Mouse (Mus musculus): ENCODE data around the gene A930018P22Rik. TPM values are rescaled to one million over a fixed set of nuclear protein-coding genes. Genes with fewer than 3 reads are reported as not detected.

Gene A930018P22Rik
- polyA plus RNA-seq, 1 experiment from 2014 or later, result not detected

- Histone ChIP-seq H3K4me2 (ENCODE audit: low read length) (no peak overlapping the region), H3K9ac (ENCODE audit: low read length) (no peak overlapping the region), H3K4me1 (replicated peaks; ENCODE audit: control insufficient read depth, insufficient read depth, low read length) (no peaks in the 10 kb centered on the region), H3K27ac (ENCODE audit: low read depth) (no peak overlapping the region), H3K4me3 (ENCODE audit: low read depth, low read length) (no peak overlapping the region), H3K36me3 (ENCODE audit: control insufficient read depth, insufficient read depth, low read length) (no peaks in the 10 kb centered on the region), H3K9me3 (ENCODE audit: control insufficient read depth, low read length) (no peaks in the 10 kb centered on the region), H3K27me3 (replicated peaks; ENCODE audit: control insufficient read depth, insufficient read depth, low read length) (no peaks in the 10 kb centered on the region)
- DNase-seq (ENCODE audit: low spot score), result no peak
- ATAC-seq (replicated peaks; ENCODE audit: low FRiP score, low TSS enrichment, low read depth), result no peak
- WGBS, result 83% methylated on average over 3 of the region's 3 CpGs
Measured at GRCm38 (mm10) chr2:104153876-104154275, 31.3 kb downstream of the A930018P22Rik start.

DNA sequence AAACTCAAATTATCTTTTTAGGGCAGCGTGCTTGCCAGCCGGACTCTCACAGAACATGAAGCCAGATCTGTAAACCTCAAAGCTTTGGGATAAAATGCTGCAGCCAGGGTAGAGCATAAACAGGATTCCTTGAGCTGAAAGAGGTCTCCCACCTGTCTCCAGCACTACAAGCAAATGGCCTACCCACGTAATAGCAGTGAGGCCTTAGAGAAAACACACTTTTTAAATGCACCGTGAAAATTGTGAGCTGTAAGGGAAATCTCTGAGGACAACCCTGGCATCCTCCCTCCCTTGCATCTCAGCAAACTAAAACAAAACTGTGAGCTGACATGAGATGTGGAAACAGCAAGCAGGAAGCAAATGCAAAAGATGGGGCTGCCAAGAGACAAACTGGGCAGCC lies 35.3 kb downstream of the A930018P22Rik start:
- Histone ChIP-seq H3K4me3 (ENCODE audit: low read depth, low read length) (no peak overlapping the region), H3K4me2 (ENCODE audit: low read length) (no peak overlapping the region), H3K36me3 (ENCODE audit: control insufficient read depth, insufficient read depth, low read length) (no peaks in the 10 kb centered on the region), H3K9ac (ENCODE audit: low read length) (no peak overlapping the region), H3K4me1 (replicated peaks; ENCODE audit: control insufficient read depth, insufficient read depth, low read length) (no peaks in the 10 kb centered on the region), H3K9me3 (ENCODE audit: control insufficient read depth, low read length) (no peaks in the 10 kb centered on the region), H3K27me3 (replicated peaks; ENCODE audit: control insufficient read depth, insufficient read depth, low read length) (no peaks in the 10 kb centered on the region), H3K27ac (ENCODE audit: low read depth) (no peak overlapping the region)
- WGBS, result 65% methylated on average over 4 of the region's 4 CpGs
- ATAC-seq (replicated peaks; ENCODE audit: low FRiP score, low TSS enrichment, low read depth) (no peak), DNase-seq (ENCODE audit: low spot score) (no peak)

DNA sequence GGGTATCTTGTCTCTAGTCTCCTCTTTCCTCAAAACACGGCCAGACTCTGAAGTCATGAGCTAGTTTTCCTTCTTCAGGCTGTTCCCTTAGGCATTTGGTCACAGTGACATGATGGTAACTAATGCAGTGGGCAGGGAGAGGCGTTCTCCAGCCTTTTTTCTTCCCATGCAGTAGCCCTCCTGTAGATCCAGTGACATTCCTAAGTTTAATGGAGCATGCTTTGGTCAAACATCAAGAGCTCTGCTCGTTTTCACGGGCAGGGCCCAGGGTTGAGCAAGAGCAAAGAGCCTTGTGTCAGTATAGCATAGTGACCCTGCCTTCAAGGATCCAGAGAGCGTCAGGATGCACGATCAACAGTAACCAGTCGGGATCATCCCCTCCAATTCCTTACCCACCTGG lies 40.8 kb downstream of the A930018P22Rik start:
- no peak for DNase-seq (ENCODE audit: low spot score)
- no peaks in the 10 kb centered on the region for H3K27me3 ChIP-seq (replicated peaks; ENCODE audit: control insufficient read depth, insufficient read depth, low read length)
- no peak overlapping the region for H3K4me2 ChIP-seq (ENCODE audit: low read length)
- H3K4me3 ChIP-seq (ENCODE audit: low read depth, low read length), result no peak overlapping the region
- H3K36me3 ChIP-seq (ENCODE audit: control insufficient read depth, insufficient read depth, low read length), result no peaks in the 10 kb centered on the region
- H3K27ac ChIP-seq (ENCODE audit: low read depth), result no peak overlapping the region
- 77% methylated on average over 7 of the region's 7 CpGs for WGBS
- no peak for ATAC-seq (replicated peaks; ENCODE audit: low FRiP score, low TSS enrichment, low read depth)
- no peaks in the 10 kb centered on the region for H3K9me3 ChIP-seq (ENCODE audit: control insufficient read depth, low read length)
- H3K9ac ChIP-seq (ENCODE audit: low read length), result no peak overlapping the region
- H3K4me1 ChIP-seq (replicated peaks; ENCODE audit: control insufficient read depth, insufficient read depth, low read length), result no peaks in the 10 kb centered on the region

GRCm38 (mm10) chr2:104163978-104164487 lies 41.5 kb downstream of the A930018P22Rik start:
- Histone ChIP-seq H3K9me3 (ENCODE audit: control insufficient read depth, low read length) (no peaks in the 10 kb centered on the region), H3K27me3 (replicated peaks; ENCODE audit: control insufficient read depth, insufficient read depth, low read length) (no peaks in the 10 kb centered on the region), H3K27ac (ENCODE audit: low read depth) (no peak overlapping the region), H3K4me2 (ENCODE audit: low read length) (no peak overlapping the region), H3K9ac (ENCODE audit: low read length) (no peak overlapping the region), H3K4me1 (replicated peaks; ENCODE audit: control insufficient read depth, insufficient read depth, low read length) (no peaks in the 10 kb centered on the region), H3K4me3 (ENCODE audit: low read depth, low read length) (no peak overlapping the region), H3K36me3 (ENCODE audit: control insufficient read depth, insufficient read depth, low read length) (no peaks in the 10 kb centered on the region)
- 95% methylated on average over 4 of the region's 4 CpGs for WGBS
- no peak for DNase-seq (ENCODE audit: low spot score)
- ATAC-seq (replicated peaks; ENCODE audit: low FRiP score, low TSS enrichment, low read depth), result no peak

DNA sequence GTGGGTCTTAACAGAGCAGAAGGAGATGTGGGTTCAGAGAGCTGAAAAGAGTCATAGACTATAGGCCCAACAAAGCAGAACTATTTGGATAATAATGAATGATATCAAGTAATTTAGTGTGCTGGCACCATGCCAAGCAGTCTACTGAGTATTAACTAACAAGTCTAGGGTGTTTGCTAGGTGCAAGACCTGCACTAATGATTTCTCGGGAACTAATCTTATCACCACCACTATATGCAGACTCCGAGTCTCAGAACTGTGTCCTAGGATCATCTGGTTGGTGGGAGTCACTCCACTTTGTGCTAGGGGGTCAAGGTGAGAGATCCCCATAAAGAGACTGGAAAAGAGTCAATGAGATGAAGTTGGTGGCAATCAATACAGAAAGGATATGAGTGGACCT lies 43.1 kb downstream of the A930018P22Rik start:
- Histone ChIP-seq H3K4me3 (ENCODE audit: low read depth, low read length) (no peak overlapping the region), H3K4me2 (ENCODE audit: low read length) (no peak overlapping the region), H3K9me3 (ENCODE audit: control insufficient read depth, low read length) (no peaks in the 10 kb centered on the region), H3K9ac (ENCODE audit: low read length) (no peak overlapping the region), H3K36me3 (ENCODE audit: control insufficient read depth, insufficient read depth, low read length) (no peaks in the 10 kb centered on the region), H3K4me1 (replicated peaks; ENCODE audit: control insufficient read depth, insufficient read depth, low read length) (no peaks in the 10 kb centered on the region), H3K27ac (ENCODE audit: low read depth) (no peak overlapping the region), H3K27me3 (replicated peaks; ENCODE audit: control insufficient read depth, insufficient read depth, low read length) (no peaks in the 10 kb centered on the region)
- DNase-seq (ENCODE audit: low spot score), result no peak
- 84% methylated on average over 2 of the region's 2 CpGs for WGBS
- no peak for ATAC-seq (replicated peaks; ENCODE audit: low FRiP score, low TSS enrichment, low read depth)

DNA sequence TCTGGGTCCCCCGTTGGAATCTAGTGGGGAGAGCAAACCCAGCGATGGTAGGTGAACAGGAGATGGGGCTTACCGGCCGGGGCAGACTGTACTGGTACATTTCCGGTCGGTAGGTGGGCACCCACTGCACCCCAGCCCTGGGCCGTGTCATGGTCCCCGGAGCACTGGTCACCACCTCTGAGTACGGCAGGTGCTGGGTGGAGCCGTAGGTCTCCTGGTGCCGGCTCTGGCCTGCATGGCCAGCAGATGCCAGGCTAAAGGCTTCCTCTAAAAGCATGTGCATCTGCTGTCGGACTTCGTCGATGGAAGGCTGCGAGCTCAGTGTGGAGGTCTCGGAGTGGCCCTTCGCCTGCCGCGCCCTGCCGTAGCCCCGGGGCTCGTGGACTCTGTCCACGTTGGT lies 45.2 kb downstream of the A930018P22Rik start:
- ATAC-seq (replicated peaks; ENCODE audit: low FRiP score, low TSS enrichment, low read depth) (no peak), DNase-seq (ENCODE audit: low spot score) (no peak)
- Histone ChIP-seq H3K27me3 (replicated peaks; ENCODE audit: control insufficient read depth, insufficient read depth, low read length) (no peaks in the 10 kb centered on the region), H3K4me3 (ENCODE audit: low read depth, low read length) (no peak overlapping the region), H3K9me3 (ENCODE audit: control insufficient read depth, low read length) (no peaks in the 10 kb centered on the region), H3K4me1 (replicated peaks; ENCODE audit: control insufficient read depth, insufficient read depth, low read length) (no peaks in the 10 kb centered on the region), H3K36me3 (ENCODE audit: control insufficient read depth, insufficient read depth, low read length) (no peaks in the 10 kb centered on the region), H3K27ac (ENCODE audit: low read depth) (no peak overlapping the region), H3K4me2 (ENCODE audit: low read length) (no peak overlapping the region), H3K9ac (ENCODE audit: low read length) (no peak overlapping the region)
- WGBS, result 94% methylated on average over 23 of the region's 23 CpGs

- H3K9ac ChIP-seq (ENCODE audit: low read length), result no peak overlapping the region
- H3K9me3 ChIP-seq (ENCODE audit: control insufficient read depth, low read length), result no peaks in the 10 kb centered on the region
- 88% methylated on average over 17 of the region's 17 CpGs for WGBS
- ATAC-seq (replicated peaks; ENCODE audit: low FRiP score, low TSS enrichment, low read depth) (no peak), DNase-seq (ENCODE audit: low spot score) (no peak)
- H3K4me1 ChIP-seq (replicated peaks; ENCODE audit: control insufficient read depth, insufficient read depth, low read length), result no peaks in the 10 kb centered on the region
- no peaks in the 10 kb centered on the region for H3K36me3 ChIP-seq (ENCODE audit: control insufficient read depth, insufficient read depth, low read length)
- H3K4me3 ChIP-seq (ENCODE audit: low read depth, low read length), result no peak overlapping the region
- H3K4me2 ChIP-seq (ENCODE audit: low read length), result no peak overlapping the region
- no peaks in the 10 kb centered on the region for H3K27me3 ChIP-seq (replicated peaks; ENCODE audit: control insufficient read depth, insufficient read depth, low read length)
- no peak overlapping the region for H3K27ac ChIP-seq (ENCODE audit: low read depth)
Measured at GRCm38 (mm10) chr2:104168186-104168896, 45.8 kb downstream of the A930018P22Rik start.

DNA sequence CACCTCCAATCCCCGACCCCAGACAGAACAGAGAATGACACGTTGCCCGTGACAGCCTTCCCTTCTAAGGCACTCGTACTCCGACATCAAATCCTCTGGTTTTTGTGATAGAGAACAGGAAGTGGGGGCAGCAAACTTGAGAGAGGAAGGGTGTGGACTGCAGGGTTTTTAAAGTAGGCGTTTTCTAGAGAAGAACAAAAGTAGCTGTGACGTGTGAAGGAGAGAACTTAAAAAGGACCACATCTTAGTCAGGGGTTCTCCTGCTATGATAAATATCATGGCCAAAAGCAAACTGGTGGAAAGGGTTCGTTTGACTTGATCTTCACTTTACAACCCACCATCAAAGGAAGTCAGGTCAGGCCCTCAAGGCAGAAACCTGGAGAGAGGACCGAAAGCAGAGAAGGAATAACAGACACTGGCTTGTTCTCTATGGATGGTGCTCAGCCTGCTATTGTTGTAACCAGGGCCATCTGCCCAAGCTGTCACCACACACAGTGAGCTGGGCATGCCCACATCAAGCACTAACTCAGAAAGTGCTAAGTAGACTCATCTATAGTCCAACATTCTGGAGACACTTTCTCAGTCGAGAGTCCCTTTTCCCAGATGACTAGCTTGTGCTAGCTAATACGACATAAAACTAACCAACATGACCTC lies 50.3 kb downstream of the A930018P22Rik start:
- no peak overlapping the region for H3K27ac ChIP-seq (ENCODE audit: low read depth)
- H3K9ac ChIP-seq (ENCODE audit: low read length), result no peak overlapping the region
- no peak overlapping the region for H3K4me3 ChIP-seq (ENCODE audit: low read depth, low read length)
- H3K9me3 ChIP-seq (ENCODE audit: control insufficient read depth, low read length), result no peaks in the 10 kb centered on the region
- 60% methylated on average over 11 of the region's 11 CpGs for whole genome bisulfite sequencing
- DNase-seq (ENCODE audit: low spot score) (no peak), ATAC-seq (replicated peaks; ENCODE audit: low FRiP score, low TSS enrichment, low read depth) (no peak)
- no peak overlapping the region for H3K4me2 ChIP-seq (ENCODE audit: low read length)
- no peaks in the 10 kb centered on the region for H3K27me3 ChIP-seq (replicated peaks; ENCODE audit: control insufficient read depth, insufficient read depth, low read length)
- H3K4me1 ChIP-seq (replicated peaks; ENCODE audit: control insufficient read depth, insufficient read depth, low read length), result peaks cover 16% of the 10 kb centered on the region
- H3K36me3 ChIP-seq (ENCODE audit: control insufficient read depth, insufficient read depth, low read length), result no peaks in the 10 kb centered on the region

DNA sequence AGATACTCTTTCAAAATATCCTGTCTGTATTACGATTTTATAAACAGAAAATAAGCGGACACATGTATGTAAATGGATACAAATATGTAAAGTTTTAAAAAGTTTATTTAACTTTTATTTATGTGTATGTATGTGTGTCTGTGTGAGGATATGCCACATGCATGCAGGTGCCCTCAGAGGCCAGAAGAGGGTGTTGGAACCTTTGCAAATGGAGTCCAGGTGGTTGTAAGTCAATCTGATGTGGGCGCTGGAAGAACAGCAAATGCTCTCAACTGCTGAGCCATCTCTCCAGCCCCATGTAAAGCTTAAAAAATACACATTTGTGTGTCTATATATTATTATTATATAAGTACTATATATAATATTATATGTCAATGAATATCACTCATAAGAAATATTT lies 50.9 kb downstream of the A930018P22Rik start:
- 86% methylated on average over 3 of the region's 3 CpGs for WGBS
- H3K9me3 ChIP-seq (ENCODE audit: control insufficient read depth, low read length), result no peaks in the 10 kb centered on the region
- DNase-seq (ENCODE audit: low spot score) (no peak), ATAC-seq (replicated peaks; ENCODE audit: low FRiP score, low TSS enrichment, low read depth) (no peak)
- H3K36me3 ChIP-seq (ENCODE audit: control insufficient read depth, insufficient read depth, low read length), result no peaks in the 10 kb centered on the region
- H3K9ac ChIP-seq (ENCODE audit: low read length), result no peak overlapping the region
- H3K27me3 ChIP-seq (replicated peaks; ENCODE audit: control insufficient read depth, insufficient read depth, low read length), result no peaks in the 10 kb centered on the region
- no peak overlapping the region for H3K4me2 ChIP-seq (ENCODE audit: low read length)
- H3K4me1 ChIP-seq (replicated peaks; ENCODE audit: control insufficient read depth, insufficient read depth, low read length), result peaks cover 18% of the 10 kb centered on the region
- H3K4me3 ChIP-seq (ENCODE audit: low read depth, low read length), result no peak overlapping the region
- no peak overlapping the region for H3K27ac ChIP-seq (ENCODE audit: low read depth)
